ENCODE assay signal across 15 mouse cellular contexts in the genomic region with DNA sequence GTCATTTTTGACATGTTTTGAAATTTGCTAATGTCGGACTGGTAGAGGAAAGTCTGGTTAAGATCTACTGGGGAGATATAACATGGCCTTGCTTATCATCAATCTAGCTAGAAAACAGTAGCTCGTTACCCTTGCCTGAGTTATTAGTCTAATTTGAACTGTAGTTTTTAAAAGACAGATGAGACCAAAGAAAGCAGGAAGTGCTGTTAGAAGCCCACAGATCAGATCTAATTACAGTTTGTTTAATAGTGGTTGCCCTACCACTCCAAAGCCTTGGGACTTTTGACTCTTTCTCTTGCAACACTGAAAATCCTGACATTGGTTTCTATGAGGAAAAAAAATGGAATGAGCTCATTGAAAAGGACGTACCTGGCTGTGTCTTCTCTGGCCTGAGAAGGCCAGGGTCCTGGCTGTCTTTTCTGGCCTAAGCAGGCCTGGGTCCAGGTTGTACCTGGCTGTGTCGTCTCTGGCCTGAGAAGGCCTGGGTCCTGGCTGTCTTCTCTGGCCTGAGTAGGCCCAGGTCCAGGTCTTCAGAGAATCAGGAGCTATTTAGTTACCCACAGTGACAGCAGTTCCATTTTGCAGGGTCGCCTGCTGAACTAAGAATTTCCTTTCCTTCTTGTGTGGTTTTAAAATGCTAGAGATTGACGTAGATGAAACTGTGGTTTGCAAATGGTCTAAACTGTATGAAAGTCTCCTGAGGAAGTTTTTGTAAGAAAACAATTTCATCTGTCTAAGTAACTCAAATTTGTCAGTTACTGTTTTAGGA. TPM values are rescaled to one million over a fixed set of nuclear protein-coding genes. Genes with fewer than 3 reads are reported as not detected.
DNase-seq lines count a peak whose midpoint lies in the region; ATAC-seq lines count a peak whose summit lies in the region.
"Had no signal": no experiment of that assay in that cellular context is flagged by ENCODE, and none has a peak within 500 bp of the region (broad histone marks: within the 10 kb centered on the region; RNA-seq: fewer than 3 reads in every experiment).

A gene (minus strand): TSS at position 604 of the 769 bp plus-strand sequence.

- ATAC-seq in granulocyte monocyte progenitor cell, adult 5-6 weeks (replicated peaks; ENCODE audit: poor library complexity, severe bottlenecking), result peak; percentile 11; the same call in 1 of the 2 replicates
- ATAC-seq: forebrain, embryonic 16.5 days; hindbrain, embryonic 16.5 days; lung, postnatal 0 days had no signal

- peak; percentile 85 for DNase-seq in 416B (ENCODE audit: low read depth)
- DNase-seq in CD4-positive helper T cell, adult 2 months (ENCODE audit: low read depth, low spot score), result peak; percentile 85
- peak; percentile 65 to 66 for DNase-seq in natural killer cell, adult 2 months (ENCODE audit: low spot score in 2 of 2)
- DNase-seq in left cerebral cortex, postnatal 14 days (ENCODE audit: low spot score in 2 of 2), result no peak
- DNase-seq in adrenal gland, adult 2 months, result no peak
- DNase-seq in embryo, embryonic 11 days, result no peak
- DNase-seq: cerebellum, postnatal 25 days; gastrocnemius, postnatal 14 days; midbrain, embryonic 14.5 days had no signal

- intact Hi-C loops in left cerebral cortex, postnatal 14 days (cut with DNase I), result no loop called here

RNA-seq across cellular contexts. Expression of the gene that starts here (rescaled TPM):
- 17.4 and 20.6 TPM in 2 replicates for total RNA-seq in granulocyte monocyte progenitor cell, adult 5-6 weeks (2014; fragmentation: Nextera tagmentation)
- 24.2 and 29.3 TPM in 2 replicates for total RNA-seq in granulocyte monocyte progenitor cell, adult 5-6 weeks (2017)
- not detected for total RNA-seq in left cerebral cortex, postnatal 14 days (2021)
- total RNA-seq in adrenal gland, adult 2 months (2021), result not detected
- polyA plus RNA-seq in adrenal gland, adult 2 months (2012; rRNA removed), result 0.07 TPM in 1 of 2 replicates, not detected in the other
- total RNA-seq: gastrocnemius, postnatal 14 days; layer of hippocampus, postnatal 14 days had no signal
- polyA plus RNA-seq: G1E had no signal

Comparison
In these comparisons a context has a peak if more than half of its experiments do, and no peak if none do; other contexts are left out.
1. RNA of the gene that starts here (total RNA-seq): 17.4 to 29.3 TPM in granulocyte monocyte progenitor cell, adult 5-6 weeks; not detected in left cerebral cortex, postnatal 14 days and not detected in adrenal gland, adult 2 months; every median in the first group is over 10 times any median in the second.
2. DNase-seq: peak in 416B (single experiment), CD4-positive helper T cell, adult 2 months (single experiment) and natural killer cell, adult 2 months (2 of 2); none in left cerebral cortex, postnatal 14 days (0 of 2), adrenal gland, adult 2 months (single experiment) and embryo, embryonic 11 days (single experiment).